ENCODE assay signal across 18 mouse cellular contexts in genomic region chr16:75089383-75090035, GRCm38 (mm10).
DNase-seq lines count a peak whose midpoint lies in the region; ATAC-seq and TF ChIP-seq lines count a peak whose summit lies in the region.
"Had no signal": no experiment of that assay in that cellular context is flagged by ENCODE, and none has a peak within 500 bp of the region (broad histone marks: within the 10 kb centered on the region; RNA-seq: fewer than 3 reads in every experiment).

No protein-coding gene starts in this region.

- H3K4me1 ChIP-seq in forebrain, embryonic 14.5 days (ENCODE audit: control insufficient read depth, insufficient read depth, low read length): peaks cover 7% of the 10 kb centered on the region
- H3K4me1 ChIP-seq in forebrain, embryonic 12.5 days: peaks cover 11% of the 10 kb centered on the region
- peaks cover 10% of the 10 kb centered on the region for H3K4me1 ChIP-seq in midbrain, embryonic 13.5 days (replicated peaks)
- H3K4me1 ChIP-seq in midbrain, embryonic 10.5 days: peaks cover 22% of the 10 kb centered on the region
- no peaks in the 10 kb centered on the region; the same call in 1 of the 2 replicates for H3K4me1 ChIP-seq in cortical plate, adult 2 months (ENCODE audit: control insufficient read depth, insufficient read depth, low read length)
- H3K4me1 ChIP-seq: heart, embryonic 10.5 days had no signal

- H3K9me3 ChIP-seq in forebrain, embryonic 14.5 days (replicated peaks; ENCODE audit: control insufficient read depth, low read length): no peaks in the 10 kb centered on the region
- H3K9me3 ChIP-seq in forebrain, embryonic 12.5 days: no peaks in the 10 kb centered on the region
- H3K9me3 ChIP-seq in midbrain, embryonic 13.5 days: no peaks in the 10 kb centered on the region
- H3K9me3 ChIP-seq in midbrain, embryonic 10.5 days (replicated peaks): no peaks in the 10 kb centered on the region
- H3K9me3 ChIP-seq: heart, embryonic 10.5 days; limb, embryonic 15.5 days had no signal

- no peak overlapping the region for H3K4me2 ChIP-seq in forebrain, embryonic 14.5 days (ENCODE audit: low read length)
- no peak overlapping the region for H3K4me2 ChIP-seq in forebrain, embryonic 12.5 days
- no peak overlapping the region for H3K4me2 ChIP-seq in midbrain, embryonic 13.5 days (replicated peaks)
- H3K4me2 ChIP-seq: limb, embryonic 15.5 days had no signal

- no peaks in the 10 kb centered on the region for H3K27me3 ChIP-seq in forebrain, embryonic 14.5 days (replicated peaks; ENCODE audit: control insufficient read depth, insufficient read depth, low read length)
- H3K27me3 ChIP-seq in forebrain, embryonic 12.5 days: no peaks in the 10 kb centered on the region
- H3K27me3 ChIP-seq in midbrain, embryonic 13.5 days: peaks cover 8% of the 10 kb centered on the region; the same call in 1 of the 2 replicates
- peaks cover 8% of the 10 kb centered on the region; the same call in 1 of the 2 replicates for H3K27me3 ChIP-seq in midbrain, embryonic 10.5 days (ENCODE audit: low read depth, poor library complexity, severe bottlenecking)
- H3K27me3 ChIP-seq: limb, embryonic 15.5 days had no signal

- H3K4me3 ChIP-seq in forebrain, embryonic 14.5 days (ENCODE audit: low read depth, low read length): no peak overlapping the region
- no peak overlapping the region for H3K4me3 ChIP-seq in forebrain, embryonic 12.5 days (replicated peaks)
- no peak overlapping the region for H3K4me3 ChIP-seq in midbrain, embryonic 13.5 days (replicated peaks)
- H3K4me3 ChIP-seq in midbrain, embryonic 10.5 days: no peak overlapping the region
- H3K4me3 ChIP-seq in cortical plate, adult 2 months (ENCODE audit: insufficient read depth, low read length): peak overlapping the region; percentile 56
- H3K4me3 ChIP-seq: heart, embryonic 10.5 days; limb, embryonic 15.5 days had no signal

- no peak overlapping the region for H3K9ac ChIP-seq in forebrain, embryonic 14.5 days (ENCODE audit: low read length)
- H3K9ac ChIP-seq in forebrain, embryonic 12.5 days: no peak overlapping the region
- no peak overlapping the region for H3K9ac ChIP-seq in midbrain, embryonic 13.5 days (replicated peaks)
- H3K9ac ChIP-seq: limb, embryonic 15.5 days had no signal

- no peak overlapping the region for H3K27ac ChIP-seq in forebrain, embryonic 14.5 days (ENCODE audit: low read depth, low read length)
- no peak overlapping the region for H3K27ac ChIP-seq in forebrain, embryonic 12.5 days
- H3K27ac ChIP-seq in midbrain, embryonic 13.5 days: no peak overlapping the region
- H3K27ac ChIP-seq in midbrain, embryonic 10.5 days (replicated peaks): no peak overlapping the region
- H3K27ac ChIP-seq in cortical plate, adult 2 months (ENCODE audit: insufficient read depth, low read length): no peak overlapping the region
- H3K27ac ChIP-seq: heart, embryonic 10.5 days; limb, embryonic 15.5 days had no signal

- ATAC-seq in forebrain, embryonic 14.5 days: no peak; the same call in 1 of the 2 replicates
- no peak for ATAC-seq in forebrain, embryonic 12.5 days (ENCODE audit: low FRiP score)
- peak; percentile 67 for ATAC-seq in midbrain, embryonic 13.5 days
- ATAC-seq: hindbrain, embryonic 16.5 days; Patski had no signal

- WGBS in forebrain, embryonic 14.5 days: 65% methylated on average over 6 of the region's 6 CpGs
- 72% methylated on average over 6 of the region's 6 CpGs for WGBS in forebrain, embryonic 12.5 days
- 42% methylated on average over 6 of the region's 6 CpGs for WGBS in midbrain, embryonic 13.5 days
- 74% methylated on average over 6 of the region's 6 CpGs for WGBS in midbrain, embryonic 10.5 days

- no peak for TF ChIP-seq CTCF in cortical plate, adult 2 months (IDR thresholded peaks at IDR 0.05; ENCODE audit: extremely low read depth, insufficient read depth, low read length)

- DNase-seq in forebrain, embryonic 14.5 days (ENCODE audit: low spot score): peak; percentile 24
- DNase-seq in midbrain, embryonic 10.5 days (ENCODE audit: low spot score): no peak
- DNase-seq in left cerebral cortex, postnatal 36 days (ENCODE audit: low spot score in 2 of 2): peak; percentile 13 to 26
- DNase-seq in kidney, postnatal 25 days: no peak
- no peak for DNase-seq in lung, postnatal 25 days (ENCODE audit: low spot score)
- DNase-seq: cerebellum, adult 11-12 months; gastrocnemius, postnatal 36 days; heart, postnatal 14 days; kidney, adult 8-10 months; lung, adult 18-20 months; lung, postnatal 4 days had no signal

- intact Hi-C loops in left cerebral cortex, postnatal 36 days (cut with DNase I): loop anchor here (5.0 kb wide), 1 partner anchor 232 kb away; no protein-coding TSS in a partner anchor

- TF ChIP-seq POLR2A in cortical plate, adult 2 months (IDR thresholded peaks at IDR 0.05; ENCODE audit: extremely low read depth, insufficient read depth, low read length): no peak

- no peaks in the 10 kb centered on the region for H3K36me3 ChIP-seq in forebrain, embryonic 14.5 days (ENCODE audit: control insufficient read depth, insufficient read depth, low read length)
- H3K36me3 ChIP-seq in forebrain, embryonic 12.5 days (replicated peaks): no peaks in the 10 kb centered on the region
- H3K36me3 ChIP-seq in midbrain, embryonic 13.5 days: no peaks in the 10 kb centered on the region
- no peaks in the 10 kb centered on the region for H3K36me3 ChIP-seq in midbrain, embryonic 10.5 days
- H3K36me3 ChIP-seq: heart, embryonic 10.5 days; limb, embryonic 15.5 days had no signal

Comparison
In these comparisons a context has a peak if more than half of its experiments do, and no peak if none do; other contexts are left out.
1. DNase-seq: peak in forebrain, embryonic 14.5 days (single experiment) and left cerebral cortex, postnatal 36 days (2 of 2); none in midbrain, embryonic 10.5 days (single experiment), kidney, postnatal 25 days (0 of 2) and lung, postnatal 25 days (single experiment).